Mouse (Mus musculus) ES-E14 (cell line): ENCODE results near the gene Otof.
A peak's percentile ranks its signal among the peaks of the same experiment; 100 is the strongest.

Experiments
- CHD2 ChIP-seq: IDR thresholded peaks from 2 replicates; pipeline ENCODE4 v1.6.1; 2014; ENCODE audit warnings: mild to moderate bottlenecking, low read depth, low read length, inconsistent platforms
- HCFC1 ChIP-seq: IDR thresholded peaks from 2 replicates; pipeline ENCODE4 v1.6.1; 2012; ENCODE audit warnings: low read length, inconsistent platforms, borderline replicate concordance; ENCODE audit not compliant: insufficient read depth
- MAFK ChIP-seq: IDR thresholded peaks from 2 replicates; pipeline ENCODE4 v1.6.1; 2014; ENCODE audit warnings: mild to moderate bottlenecking, low read depth, low read length, inconsistent platforms; ENCODE audit not compliant: insufficient read depth
- ZC3H11A ChIP-seq: IDR thresholded peaks from 2 replicates; pipeline ENCODE4 v1.6.1; 2012; ENCODE audit warnings: low read depth, mild to moderate bottlenecking, inconsistent platforms, low read length, borderline replicate concordance
- ZNF384 ChIP-seq: IDR thresholded peaks from 2 replicates; pipeline ENCODE4 v1.6.1; 2012; ENCODE audit warnings: low read depth, low read length, inconsistent platforms

DNA sequence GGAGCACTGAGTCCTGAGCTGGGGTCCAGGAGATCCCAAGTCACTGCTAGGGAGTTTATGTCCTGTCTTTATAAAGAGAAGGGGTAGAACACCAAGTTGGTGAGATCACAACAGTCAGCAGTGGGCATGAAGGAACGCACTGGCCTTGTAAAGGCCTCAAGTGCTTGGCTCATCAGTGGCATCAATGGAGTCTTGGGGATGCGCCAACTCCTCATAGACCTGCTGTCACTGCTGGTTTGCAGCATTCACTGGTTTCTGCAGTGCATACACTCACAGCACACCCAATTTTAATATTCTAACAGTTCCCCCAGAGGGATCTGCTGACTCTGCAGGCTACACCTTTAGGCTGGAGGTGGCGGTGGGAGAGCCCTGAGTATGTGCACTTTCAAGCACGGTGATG is 38.6 kb downstream of the Otof start:
- TF ChIP-seq HCFC1 (no peak), MAFK (0 out of 2 replicates have a peak, but pooled peaks have one; percentile 5), ZNF384 (no peak), ZC3H11A (no peak), CHD2 (no peak)
